Mouse (Mus musculus) stomach, postnatal 0 days (tissue): ENCODE measurements at regions not wholly inside any gene's neighbourhood (a gene's known extent, or its start where the extent isn't known, plus 50 kb on each side); places are given as distances from the start of the nearest gene placed in this dataset.

Experiments
- CTCF ChIP-seq: IDR thresholded peaks from 2 replicates; pipeline ENCODE4 v1.5.1; 2016; ENCODE audit warnings: antibody characterized with exemption, low read depth, mild to moderate bottlenecking, moderate library complexity
- EP300 ChIP-seq: optimal IDR thresholded peaks from 2 replicates; pipeline ENCODE3; 2016; ENCODE audit warnings: antibody characterized with exemption

DNA sequence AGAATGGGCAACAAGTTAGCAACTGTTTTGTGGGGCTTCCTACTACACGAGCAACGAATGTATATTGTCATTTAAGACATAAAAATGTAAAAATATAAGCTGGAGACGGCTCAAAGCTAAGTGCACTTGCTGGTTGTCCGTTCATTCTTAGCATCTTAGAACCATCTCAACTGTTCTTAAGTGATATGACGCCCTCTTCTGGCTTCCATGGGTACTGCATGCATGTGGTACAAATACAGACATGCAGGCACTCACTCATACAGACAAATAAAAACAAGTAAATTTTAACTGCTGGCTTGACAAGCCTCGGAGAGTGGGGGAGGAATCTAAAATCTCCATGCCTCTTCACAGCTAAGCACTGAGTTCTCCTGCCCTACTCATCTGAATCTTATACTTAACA is 55.3 kb upstream of the Topaz1 start:
- TF ChIP-seq CTCF (peak; percentile 58), EP300 (no peak)
